Mouse (Mus musculus): ENCODE results near the gene Ndufs2.
"Not testable (repeated sequence)": the region's sequence is repeated elsewhere in the genome, so short reads cannot be mapped to it uniquely, and the experiment has no call there.

Ndufs2 gene

DNA sequence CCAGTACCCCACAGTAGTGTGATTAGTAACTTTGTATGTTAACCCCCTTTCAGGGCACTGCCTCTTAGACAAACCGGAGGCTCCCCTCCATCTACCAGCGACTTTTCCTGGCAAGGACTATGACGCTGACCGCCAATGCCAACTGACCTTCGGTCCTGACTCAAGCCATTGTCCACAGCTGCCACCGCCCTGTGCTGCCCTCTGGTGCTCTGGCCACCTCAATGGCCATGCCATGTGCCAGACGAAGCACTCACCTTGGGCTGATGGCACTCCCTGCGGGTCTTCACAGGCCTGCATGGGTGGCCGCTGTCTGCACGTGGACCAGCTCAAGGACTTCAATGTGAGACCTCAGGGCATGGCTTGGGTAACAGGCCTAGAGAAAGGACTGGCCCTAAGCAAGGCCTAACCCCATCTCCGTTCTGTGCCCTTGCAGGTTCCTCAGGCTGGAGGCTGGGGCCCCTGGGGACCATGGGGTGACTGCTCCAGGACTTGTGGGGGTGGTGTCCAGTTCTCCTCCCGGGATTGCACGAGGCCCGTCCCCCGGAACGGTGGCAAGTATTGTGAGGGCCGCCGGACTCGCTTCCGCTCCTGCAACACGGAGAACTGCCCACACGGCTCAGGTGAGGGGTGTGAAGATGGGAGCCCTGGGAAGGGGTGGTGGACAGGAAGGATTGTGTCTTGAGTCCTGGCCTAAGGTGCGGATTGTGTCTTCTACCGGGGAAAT lies 5.1 kb upstream of the Ndufs2 start:
- no peak for DNase-seq (ENCODE audit: low spot score in 2 of 2)

DNA sequence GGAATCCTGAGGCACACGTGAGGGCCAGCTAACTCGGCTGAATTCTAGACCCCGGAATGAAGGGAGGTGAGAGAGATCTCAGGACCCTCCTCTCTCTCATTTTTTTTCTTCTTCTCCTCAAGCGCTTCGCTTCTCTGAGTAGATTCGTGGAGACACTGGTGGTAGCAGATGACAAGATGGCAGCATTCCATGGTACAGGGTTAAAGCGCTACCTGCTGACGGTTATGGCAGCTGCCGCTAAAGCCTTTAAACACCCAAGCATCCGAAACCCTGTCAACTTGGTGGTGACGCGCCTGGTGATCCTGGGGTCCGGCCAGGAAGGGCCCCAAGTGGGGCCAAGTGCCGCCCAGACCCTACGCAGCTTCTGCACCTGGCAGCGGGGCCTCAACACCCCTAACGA lies 1.2 kb upstream of the Ndufs2 start:
- DNase-seq (ENCODE audit: low spot score in 2 of 2) = no peak

DNA sequence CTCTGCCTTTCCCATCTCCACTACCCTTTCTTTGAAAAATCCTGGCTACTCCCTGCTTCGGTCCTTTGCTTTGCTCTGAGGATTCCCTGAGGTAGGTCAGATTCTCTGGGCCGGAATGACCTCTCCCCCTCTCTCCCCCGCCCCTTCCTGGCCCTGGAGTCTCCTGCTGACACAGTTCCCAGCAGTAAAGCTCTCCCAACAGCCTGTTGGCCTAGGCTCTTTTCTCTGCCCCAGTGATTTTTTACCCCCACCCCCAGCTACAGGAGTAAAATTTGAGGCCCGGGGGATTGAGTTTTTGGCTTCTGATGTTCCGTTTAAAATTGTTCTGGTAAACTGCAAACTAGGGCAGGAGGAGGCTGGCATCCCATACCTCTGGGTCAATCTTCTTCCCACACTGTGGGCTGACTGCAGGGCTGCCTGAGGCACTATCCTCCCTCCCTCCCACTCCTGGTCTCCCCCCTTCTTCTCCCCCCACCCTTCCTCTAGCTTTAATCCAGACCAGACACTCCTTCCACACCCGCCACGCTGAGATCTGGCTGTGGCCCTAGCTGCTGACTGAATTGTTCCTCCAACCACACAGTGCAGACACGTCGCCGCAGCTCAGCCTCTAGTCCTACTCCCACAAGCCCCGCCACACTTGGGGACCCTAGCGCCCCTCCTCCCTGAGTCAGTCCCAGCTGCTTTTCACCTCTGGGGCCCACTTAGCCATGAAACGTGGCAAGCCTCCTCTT lies 571 bp upstream of the Ndufs2 start:
- peak in 1 of 2 experiments; percentile 29 for DNase-seq (ENCODE audit: low spot score in 2 of 2)

DNA sequence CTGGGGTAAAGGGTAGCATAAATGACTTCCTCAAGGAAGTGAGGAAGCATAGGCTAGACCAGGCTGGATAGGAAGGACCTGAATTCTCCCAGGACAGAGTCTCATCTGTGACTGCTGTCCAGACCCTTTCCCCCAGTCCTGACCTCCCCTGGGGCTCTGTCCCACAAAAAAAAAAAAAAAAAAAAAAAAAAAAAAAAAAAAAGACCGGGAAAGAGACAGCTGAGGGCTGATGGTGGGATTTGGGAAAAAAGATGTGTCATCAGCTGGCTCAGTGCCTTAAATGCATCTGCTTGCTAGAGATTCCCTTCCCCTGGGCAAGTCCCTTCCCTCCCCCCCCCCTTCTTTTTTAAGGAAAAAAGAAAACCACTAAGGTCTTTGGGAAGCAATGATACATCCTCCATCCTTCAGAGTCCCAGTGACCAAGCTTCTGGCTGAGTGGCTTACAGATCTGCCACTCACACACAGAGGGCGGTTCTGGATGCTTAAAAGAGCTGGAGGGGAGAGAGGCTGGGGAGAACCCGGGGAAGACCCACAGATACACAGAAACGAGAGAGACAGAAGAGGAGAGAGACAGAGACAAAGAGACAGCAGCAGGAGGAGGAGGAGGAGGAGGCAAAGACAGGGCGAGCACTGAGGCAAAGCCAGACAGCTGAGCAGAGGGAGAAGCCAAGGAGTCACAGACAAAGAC lies 1.1 kb downstream of the Ndufs2 start, which contains the start of gene Adamts4:
TSS of gene Adamts4 (plus strand) at position 509 of the 688 bp plus-strand sequence.
- DNase-seq (ENCODE audit: low spot score in 2 of 2) = no peak

DNA sequence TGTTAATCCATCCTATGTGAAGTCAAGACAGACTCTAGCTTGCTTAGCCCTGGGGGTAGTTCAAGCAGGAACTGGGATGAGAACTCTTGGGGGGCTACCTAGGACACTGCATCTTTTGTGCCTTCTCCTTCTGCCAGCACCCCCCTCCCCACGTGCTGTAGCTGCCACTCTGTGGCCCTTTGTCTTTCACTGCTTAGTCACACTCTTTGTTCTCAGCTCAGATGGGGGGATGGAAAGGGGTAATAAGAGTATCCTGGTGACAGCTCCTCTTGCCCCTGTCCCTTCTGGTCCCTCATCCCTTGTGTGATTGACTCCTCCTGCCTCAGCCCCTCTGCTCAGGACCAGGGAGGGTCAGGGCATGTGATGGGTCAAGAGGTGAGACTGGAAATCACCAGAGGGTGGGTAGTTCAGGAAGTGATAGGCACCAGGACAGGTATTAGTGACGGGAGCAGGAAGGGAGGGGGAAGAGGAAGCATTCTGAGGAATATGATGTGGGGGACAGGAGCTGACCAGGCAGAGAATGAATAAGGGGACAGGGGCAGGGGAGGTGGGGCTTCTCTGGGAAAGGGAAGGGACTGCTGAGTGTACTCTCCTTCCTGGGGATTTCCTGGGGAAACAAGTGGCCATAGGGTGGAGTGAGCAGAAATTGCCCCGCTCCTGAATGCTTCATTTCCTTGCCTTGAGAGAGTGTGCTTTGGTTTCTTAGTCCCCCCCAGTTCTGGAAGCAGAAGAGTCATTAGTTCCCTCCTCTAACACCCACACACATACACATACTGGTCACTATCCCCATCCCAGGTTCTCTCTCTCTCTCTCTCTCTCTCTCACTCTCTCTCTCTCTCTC lies 2.6 kb downstream of the Ndufs2 start:
- DNase-seq (ENCODE audit: low spot score in 2 of 2) = no peak

DNA sequence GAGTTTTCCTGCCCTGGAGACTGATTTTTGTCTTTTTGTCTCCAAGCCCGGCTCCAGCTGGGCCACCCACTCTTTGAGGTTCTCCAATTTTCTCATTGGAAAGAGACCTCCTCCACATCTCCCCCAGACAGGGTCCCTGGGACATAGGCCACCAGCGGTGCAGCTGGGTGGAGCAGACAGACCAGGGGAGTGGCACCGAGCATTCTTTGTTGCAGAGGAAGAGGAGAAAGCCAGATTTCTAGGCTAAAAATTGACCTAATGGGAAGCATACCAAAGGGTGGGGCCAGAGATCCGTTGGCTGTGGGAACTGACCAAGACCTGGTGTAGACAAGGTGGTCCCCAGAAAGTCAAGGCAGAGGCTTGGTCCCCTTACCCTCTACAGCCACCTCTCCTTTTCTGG lies 3.3 kb downstream of the Ndufs2 start:
- no peak for DNase-seq (ENCODE audit: low spot score in 2 of 2)

DNA sequence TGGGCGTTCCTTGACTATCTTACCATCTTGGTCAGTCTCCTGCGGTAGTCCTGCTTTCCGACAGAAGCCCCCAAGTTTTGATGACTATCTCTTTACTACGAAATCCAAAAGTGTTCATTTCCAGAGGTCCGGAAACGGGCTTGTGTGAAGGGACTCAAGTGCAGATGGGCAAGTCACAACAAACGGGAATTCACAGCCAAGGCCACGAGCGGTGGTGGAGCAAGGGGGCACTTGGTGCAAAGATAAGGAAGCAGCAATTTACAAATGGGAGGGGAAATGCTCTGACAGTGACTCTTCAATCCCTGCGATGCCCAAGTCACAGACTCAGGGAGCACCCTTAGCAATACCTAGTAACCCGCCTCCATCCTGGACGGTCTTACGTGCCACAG lies 3.7 kb downstream of the Ndufs2 start:
- no peak for DNase-seq (ENCODE audit: low spot score in 2 of 2)

DNA sequence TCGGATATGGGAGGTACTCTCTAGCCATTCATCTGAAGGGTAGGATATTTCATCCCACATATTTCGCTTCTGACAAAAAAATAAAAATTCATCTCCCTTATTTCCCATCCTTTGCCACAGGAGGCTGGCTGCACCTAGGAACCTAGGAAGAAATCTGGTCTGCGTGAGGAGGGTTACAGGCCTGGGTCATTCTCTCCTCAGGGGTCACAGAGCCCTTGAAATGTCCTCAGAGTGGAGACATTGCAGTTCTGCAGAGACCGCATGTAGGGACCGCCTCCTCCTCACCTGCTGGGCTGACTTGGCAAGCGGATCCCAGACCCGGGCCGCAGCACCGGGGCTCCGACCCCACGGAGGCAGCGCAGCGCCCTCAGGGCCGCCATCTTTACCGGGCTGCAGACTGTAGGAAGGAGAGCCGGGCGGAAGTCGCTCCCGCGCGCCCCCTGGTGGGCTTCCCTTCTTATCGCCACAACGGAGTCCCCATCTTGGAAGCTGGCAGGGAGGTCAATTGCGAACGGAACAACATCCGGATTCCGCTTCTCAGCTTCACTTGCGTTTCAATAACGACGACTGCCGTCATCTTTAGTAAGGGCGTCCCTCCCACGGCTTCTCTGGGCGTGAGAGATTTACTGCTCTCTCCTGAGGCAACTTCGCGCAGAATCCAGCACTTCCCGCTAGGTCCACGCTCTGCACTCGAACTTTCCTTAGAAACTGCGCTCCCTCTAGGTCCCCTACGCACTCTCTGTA lies 4.3 kb downstream of the Ndufs2 start:
- peak; percentile 96 to 97 for DNase-seq (ENCODE audit: low spot score in 2 of 2)

DNA sequence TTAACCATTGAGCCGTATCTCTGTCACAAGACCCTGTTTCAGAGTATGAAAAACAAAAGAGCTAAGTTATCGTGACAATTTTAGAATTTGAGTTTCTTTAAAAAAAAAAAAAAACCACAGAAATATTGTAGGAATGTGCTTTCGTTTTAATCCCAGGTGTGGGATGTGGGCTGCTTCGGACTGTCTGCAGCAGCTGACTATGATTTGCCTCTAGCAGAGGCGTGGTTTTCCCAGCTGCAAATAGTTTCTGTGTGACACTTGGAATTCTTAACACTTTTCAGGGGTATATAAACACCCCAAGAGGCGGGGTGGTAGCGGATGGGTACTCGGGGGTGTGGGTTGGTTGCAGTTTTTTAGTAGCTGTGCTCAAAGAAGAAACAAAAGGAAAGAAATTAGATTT lies 5.8 kb downstream of the Ndufs2 start:
- no peak for DNase-seq (ENCODE audit: low spot score in 2 of 2)

DNA sequence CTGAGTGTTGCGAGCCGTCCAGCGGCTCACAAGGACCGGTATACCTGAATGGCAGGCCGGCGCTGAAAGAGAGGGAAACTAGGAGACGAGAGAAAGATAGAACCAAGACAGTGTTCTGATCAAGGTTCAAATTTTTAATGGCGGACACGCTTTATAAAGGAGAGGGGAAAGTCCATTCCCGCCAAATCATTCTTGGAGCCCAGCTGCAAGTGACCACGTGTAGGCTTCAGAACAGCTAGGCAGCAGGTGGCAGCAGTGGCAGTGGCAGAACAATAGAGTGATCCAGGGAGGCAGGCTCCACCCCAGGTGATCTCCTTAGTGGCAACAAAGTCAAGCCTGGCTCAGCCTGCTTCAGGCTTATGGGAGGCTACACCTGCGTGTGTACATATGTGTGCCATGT lies 9.2 kb downstream of the Ndufs2 start:
- DNase-seq (ENCODE audit: low spot score in 2 of 2) = not testable (repeated sequence)

DNA sequence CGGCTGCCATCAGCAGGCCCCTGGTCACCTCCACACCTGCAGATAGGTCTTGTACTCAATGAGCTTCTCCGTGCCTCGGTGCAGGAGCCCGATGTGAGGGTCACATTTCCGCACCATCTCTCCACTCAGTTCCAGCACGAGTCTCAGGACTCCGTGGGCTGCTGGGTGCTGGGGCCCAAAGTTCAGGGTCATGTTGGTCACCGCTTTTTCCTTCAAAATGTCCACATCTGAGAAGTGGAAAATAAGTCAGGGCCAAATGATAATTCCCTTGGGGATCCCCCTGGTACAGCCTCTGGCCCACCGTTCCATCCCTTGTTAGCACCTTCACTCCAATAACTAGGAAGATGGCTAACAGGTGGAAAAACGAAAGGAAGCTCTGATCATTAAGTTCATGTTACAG lies 10.3 kb downstream of the Ndufs2 start:
- DNase-seq (ENCODE audit: low spot score in 2 of 2) = no peak

DNA sequence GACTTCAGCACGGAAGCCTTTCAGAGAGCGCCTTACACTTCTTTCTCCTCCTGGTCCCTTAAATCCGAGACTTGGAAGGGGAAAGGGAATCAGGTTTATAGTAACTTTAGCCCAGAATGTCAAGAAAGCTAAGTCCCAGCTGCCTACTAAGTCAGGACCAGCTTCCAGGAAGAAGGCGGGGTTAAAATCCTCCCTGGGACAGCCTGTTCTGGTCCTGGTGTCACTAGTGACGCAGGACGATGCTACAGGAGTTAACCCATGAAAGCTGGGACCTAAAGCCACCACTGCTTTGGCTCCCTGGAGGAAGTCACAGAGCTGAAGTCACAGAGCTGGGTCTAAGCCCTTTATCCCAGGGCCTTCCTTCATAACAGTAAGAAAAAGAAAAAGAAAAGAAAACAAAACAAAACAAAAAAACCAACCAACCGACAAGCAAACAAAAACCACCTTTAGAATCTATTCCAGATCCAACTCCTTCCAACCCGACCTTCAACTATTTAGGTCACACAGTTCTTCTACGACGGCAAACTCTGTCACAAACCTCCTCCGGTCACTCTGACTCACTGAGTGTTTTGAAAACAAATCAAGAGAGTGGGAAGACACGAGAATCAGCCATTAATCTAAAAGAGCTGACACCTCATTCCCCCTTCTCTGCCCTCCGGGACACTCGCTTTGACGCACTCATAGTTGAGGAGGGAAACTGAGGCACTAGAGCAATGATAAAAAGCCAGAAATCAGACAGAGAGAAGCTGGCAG lies 11.0 kb downstream of the Ndufs2 start:
- DNase-seq (ENCODE audit: low spot score in 2 of 2) = peak in 1 of 2 experiments; percentile 62

DNA sequence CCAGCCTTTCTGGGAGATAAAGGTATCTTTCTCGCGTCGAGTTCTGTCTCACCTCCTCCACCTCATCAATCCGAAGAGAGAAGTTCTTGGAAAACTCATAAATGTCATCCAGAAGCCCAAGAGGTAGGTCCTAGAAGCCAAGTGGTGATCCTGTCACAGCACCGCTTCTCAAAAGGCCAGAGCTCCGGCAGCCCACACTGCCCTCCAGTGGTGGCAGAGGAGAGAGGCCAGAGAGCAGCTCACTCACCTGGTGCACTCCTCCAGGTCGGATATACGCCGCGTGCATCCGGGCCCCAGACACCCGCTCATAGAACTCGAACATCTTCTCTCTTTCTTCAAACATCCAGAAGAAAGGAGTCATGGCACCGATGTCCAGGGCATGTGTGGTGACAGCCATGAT lies 12.7 kb downstream of the Ndufs2 start:
- DNase-seq (ENCODE audit: low spot score in 2 of 2) = peak in 1 of 2 experiments; percentile 56

DNA sequence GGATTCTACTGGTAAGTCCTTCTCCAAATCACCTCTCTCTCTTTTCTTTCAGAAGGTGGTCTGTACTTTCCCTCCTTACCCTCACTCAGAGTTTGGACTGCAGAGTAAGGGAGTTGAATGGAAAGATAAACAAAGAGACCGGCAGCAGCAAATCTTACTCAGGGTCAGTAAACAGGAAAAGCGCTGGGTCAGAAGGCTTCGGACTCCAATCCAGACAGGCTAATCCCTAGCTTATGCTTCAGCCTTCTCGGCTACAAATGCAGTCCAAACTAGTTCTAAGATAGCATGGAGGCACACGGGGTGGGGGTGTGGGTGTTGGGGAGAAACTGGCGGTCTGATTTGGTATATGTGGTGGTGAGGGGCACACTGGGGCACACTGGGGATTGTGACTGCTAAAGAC lies 13.8 kb downstream of the Ndufs2 start:
- no peak for DNase-seq (ENCODE audit: low spot score in 2 of 2)

DNA sequence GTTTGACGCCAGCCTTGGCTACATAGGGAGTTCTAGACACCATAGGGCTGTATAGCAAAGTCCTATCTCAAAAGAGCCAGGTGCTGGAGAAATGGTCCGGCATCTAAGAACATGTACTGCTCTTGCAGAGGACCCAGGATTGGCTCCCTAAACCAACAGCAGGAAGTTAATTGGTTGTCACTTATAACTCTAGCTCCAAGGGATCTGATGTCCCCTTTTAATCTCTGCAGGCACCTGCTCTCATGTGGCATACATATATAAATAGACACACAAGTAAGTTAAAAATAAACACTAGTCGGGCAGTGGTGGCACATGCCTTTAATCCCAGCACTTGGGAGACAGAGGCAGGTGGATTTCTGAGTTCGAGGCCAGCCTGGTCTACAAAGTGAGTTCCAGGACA lies 15.4 kb downstream of the Ndufs2 start:
- DNase-seq (ENCODE audit: low spot score in 2 of 2) = no peak

DNA sequence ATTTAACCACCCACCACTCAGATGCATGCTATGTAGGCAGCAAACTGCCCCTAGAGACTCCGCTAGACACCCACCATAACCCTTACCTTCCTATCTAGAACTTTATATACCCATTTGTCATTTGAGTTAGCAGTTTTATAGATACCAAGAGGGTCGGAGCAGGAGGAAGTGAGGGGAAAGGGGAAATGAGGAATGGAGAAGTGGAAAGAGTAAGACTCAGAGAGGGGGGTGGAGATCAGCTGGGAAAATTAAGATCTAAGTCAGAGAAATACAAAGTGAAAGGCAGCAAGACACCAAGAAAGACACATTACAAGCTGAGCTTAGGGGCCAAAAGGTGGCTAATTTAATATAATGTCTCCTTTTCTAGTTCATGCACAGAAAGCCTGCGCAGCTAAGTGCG lies 16.6 kb downstream of the Ndufs2 start:
- no peak for DNase-seq (ENCODE audit: low spot score in 2 of 2)

DNA sequence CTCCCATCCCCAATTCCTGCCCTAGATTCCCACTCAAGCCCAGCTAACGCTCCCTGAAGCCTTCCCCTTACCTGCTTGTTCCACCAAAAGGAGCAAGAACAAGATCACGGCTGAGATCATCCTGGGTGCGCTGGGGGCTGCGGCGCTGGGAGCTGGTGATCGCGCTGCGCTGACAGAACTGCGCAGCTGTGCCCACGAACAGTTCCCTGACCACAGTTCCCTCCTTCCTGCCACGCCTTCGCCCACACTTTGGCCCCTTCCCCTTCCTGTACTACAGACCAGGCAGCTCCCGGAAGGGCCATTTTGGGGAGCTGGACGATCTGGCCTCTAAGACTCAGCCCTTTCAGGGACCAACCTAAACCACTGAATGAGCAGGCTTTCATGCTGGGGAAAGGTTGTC lies 17.1 kb downstream of the Ndufs2 start, which contains the start of gene Fcer1g:
TSS of gene Fcer1g (minus strand) at position 240 of the 400 bp plus-strand sequence.
- DNase-seq (ENCODE audit: low spot score in 2 of 2) = no peak

DNA sequence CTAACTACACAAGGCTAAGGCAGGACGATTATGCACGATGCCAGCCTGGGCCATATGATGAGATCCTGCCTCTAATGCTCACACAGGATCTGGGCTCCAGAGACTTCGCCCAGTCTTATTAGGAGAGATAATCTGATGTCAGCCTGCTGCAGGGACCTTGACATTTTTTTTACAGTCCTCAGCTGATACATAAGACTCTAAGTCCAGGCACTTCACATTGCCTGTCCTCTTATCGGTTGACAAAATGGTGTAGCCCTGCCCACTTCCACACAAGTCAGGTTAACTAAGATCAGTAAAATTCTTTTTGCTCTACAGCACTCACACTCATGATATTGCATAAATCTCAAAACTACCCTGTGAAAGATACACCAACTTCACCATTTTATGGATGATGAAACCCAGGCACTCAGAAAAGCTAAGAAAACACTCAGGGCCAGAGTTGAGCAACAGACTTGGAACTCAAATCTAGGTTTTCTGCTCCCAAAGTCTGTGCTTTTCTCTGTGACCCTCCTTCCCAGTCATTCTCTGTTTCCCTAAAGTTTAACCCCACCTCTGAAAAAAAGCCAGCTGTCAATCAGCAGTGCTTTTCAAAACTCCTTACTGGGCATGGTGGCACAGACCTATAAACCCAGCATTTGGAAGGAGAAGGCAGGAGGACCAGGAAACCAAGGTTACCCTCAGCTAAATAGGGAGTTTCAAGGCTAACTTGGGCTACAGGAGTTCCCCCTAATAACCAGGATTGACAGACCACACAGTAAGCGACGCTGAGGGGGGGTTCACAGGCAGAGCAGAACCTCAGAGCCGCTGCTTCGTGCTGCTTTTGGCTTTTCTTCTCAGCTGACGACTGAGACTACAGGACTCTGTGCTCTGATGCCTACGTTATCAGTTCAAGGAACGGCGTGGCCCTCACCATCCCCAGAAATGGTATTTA lies 18.1 kb downstream of the Ndufs2 start:
- no peak for DNase-seq (ENCODE audit: low spot score in 2 of 2)

DNA sequence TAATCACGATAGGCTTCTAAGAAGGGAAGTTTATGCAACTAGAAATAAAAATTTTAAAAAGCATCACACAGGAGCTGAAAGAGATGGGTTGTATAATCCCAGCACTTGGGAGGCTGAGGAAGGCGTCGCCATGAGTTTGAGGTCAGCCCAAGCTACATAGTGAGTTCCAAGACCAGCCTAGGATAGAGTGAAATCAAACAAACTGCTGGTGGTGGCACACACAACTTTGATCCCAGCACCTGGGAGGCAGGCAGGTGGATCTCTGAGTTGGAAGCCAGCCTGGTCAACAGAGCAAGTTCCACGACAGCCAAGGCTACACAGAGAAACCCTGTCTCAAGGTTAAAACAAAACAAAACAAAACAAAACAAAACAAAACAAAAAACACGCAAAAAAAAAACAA lies 18.8 kb downstream of the Ndufs2 start:
- no peak for DNase-seq (ENCODE audit: low spot score in 2 of 2)

Data from urinary bladder, postnatal 36 days (tissue).